Mouse (Mus musculus) hindbrain, embryonic 16.5 days (tissue): ENCODE results near the gene Inpp5k. TPM values are rescaled to one million over a fixed set of nuclear protein-coding genes. Genes with fewer than 3 reads are reported as not detected.
"Not testable (repeated sequence)": the region's sequence is repeated elsewhere in the genome, so short reads cannot be mapped to it uniquely, and the experiment has no call there.

Experiments
- ATAC-seq: fragments of 200-750 bp; cut with Nextera tagmentation; 2 replicates; pipeline ENCODE4 v1.8.0; 2017; ENCODE audit warnings: moderate TSS enrichment, moderate library complexity
- H3K27ac ChIP-seq: fragments of 300-500 bp; sonication (generic); 2 replicates; pipeline ENCODE4 v1.5.1; 2014; ENCODE audit warnings: low read depth, mild to moderate bottlenecking, control low read depth, low read length, moderate library complexity
- H3K27me3 ChIP-seq: fragments of 300-500 bp; sonication (generic); replicated peaks from 2 replicates; pipeline ENCODE4 v1.6.1; 2014; ENCODE audit warnings: low read length; ENCODE audit not compliant: control insufficient read depth, insufficient read depth
- H3K36me3 ChIP-seq: fragments of 300-500 bp; sonication (generic); 2 replicates; pipeline ENCODE4 v1.6.1; 2014; ENCODE audit warnings: mild to moderate bottlenecking, low read length, moderate library complexity, mixed read lengths; ENCODE audit not compliant: control insufficient read depth, insufficient read depth
- H3K4me1 ChIP-seq: fragments of 300-500 bp; sonication (generic); 2 replicates; pipeline ENCODE4 v1.6.1; 2014; ENCODE audit warnings: low read depth, low read length; ENCODE audit not compliant: control insufficient read depth, insufficient read depth
- H3K4me2 ChIP-seq: fragments of 300-500 bp; sonication (generic); 2 replicates; pipeline ENCODE4 v1.6.1; 2014; ENCODE audit warnings: mild to moderate bottlenecking, low read length, control low read depth, moderate library complexity
- H3K4me3 ChIP-seq: fragments of 300-500 bp; sonication (generic); 2 replicates; pipeline ENCODE4 v1.5.1; 2014; ENCODE audit warnings: mild to moderate bottlenecking, low read length, control low read depth, moderate library complexity
- H3K9ac ChIP-seq: fragments of 300-500 bp; sonication (generic); 2 replicates; pipeline ENCODE4 v1.6.1; 2014; ENCODE audit warnings: low read depth, mild to moderate bottlenecking, control low read depth, low read length, moderate library complexity
- H3K9me3 ChIP-seq: fragments of 300-500 bp; sonication (generic); 2 replicates; pipeline ENCODE4 v1.6.1; 2014; ENCODE audit warnings: mild to moderate bottlenecking, low read length, moderate library complexity; ENCODE audit not compliant: control insufficient read depth
- WGBS: fragments of 180-500 bp; shearing (Covaris S2); extraction: QIAGEN DNeasy Blood & Tissue Kit; methylation state at CpG from one replicate; pipeline ENCODE4 v1.1.7; 2014; 5-methylcytosine and 5-hydroxymethylcytosine counted together
- polyA plus RNA-seq: library from polyadenylated mRNA; unstranded; fragments of >200 nt; fragmentation: Nextera tagmentation; extraction: Ambion mirVana; gene quantifications from 2 replicates; pipeline ENCODE4 v1.2.1, GENCODE M21; 2015

The Inpp5k gene
- polyA plus RNA-seq, 1 experiment from 2014 or later = 39.8 TPM

DNA sequence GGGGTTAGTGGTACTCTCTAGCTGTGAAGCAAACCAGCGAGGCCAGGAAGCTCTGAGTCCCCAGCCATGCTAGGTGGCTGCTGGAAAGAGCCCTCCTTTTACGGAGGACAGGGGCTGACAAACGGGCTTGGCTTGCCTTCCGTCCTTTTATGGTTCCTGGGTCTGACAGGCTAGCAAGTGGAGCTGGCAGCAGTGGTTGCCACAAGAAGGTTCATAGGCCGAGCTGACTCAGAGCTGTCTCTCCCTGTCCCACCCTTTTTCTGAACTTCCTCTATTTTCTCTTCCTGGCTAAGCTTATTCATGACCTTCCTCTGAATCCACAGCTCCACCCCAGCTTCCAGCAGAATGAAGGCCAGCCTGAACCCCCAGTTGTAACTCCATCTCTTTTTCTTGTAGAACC, 38.2 kb upstream of the Inpp5k start:
- no peaks in the 10 kb centered on the region for H3K27me3 ChIP-seq
- no peaks in the 10 kb centered on the region for H3K9me3 ChIP-seq
- H3K4me3 ChIP-seq = no peak overlapping the region
- no peak overlapping the region for H3K27ac ChIP-seq
- H3K4me1 ChIP-seq = peaks cover 16% of the 10 kb centered on the region
- ATAC-seq = no peak
- WGBS = 90% methylated on average over 5 of the region's 5 CpGs
- peaks cover 17% of the 10 kb centered on the region for H3K36me3 ChIP-seq
- H3K4me2 ChIP-seq = no peak overlapping the region
- no peak overlapping the region for H3K9ac ChIP-seq

DNA sequence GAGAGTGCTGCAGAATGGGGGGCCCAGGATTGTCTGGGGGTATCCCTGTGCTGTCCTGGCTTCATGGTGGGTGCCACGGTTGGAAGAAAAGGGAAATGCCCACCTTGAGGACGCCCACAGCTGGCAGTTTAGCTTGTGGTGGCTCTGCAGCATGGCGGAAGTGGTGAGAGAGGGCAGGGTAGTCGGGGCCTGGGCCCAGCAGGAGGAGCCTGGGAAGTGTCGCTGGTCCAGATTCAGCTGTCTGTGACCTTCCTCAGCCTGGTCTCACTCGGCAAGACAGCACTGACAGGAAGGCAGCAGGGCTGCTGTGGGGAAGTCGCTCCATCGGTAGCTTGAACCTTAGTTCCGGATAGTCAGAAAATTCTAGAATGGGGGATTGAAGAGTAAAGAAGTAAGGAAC, 36.4 kb upstream of the Inpp5k start:
- no peak for ATAC-seq
- H3K36me3 ChIP-seq = peaks cover 25% of the 10 kb centered on the region
- H3K9ac ChIP-seq = no peak overlapping the region
- no peak overlapping the region for H3K27ac ChIP-seq
- peaks cover 8% of the 10 kb centered on the region for H3K4me1 ChIP-seq
- no peak overlapping the region for H3K4me2 ChIP-seq
- WGBS = 88% methylated on average over 9 of the region's 9 CpGs
- no peak overlapping the region for H3K4me3 ChIP-seq
- H3K27me3 ChIP-seq = no peaks in the 10 kb centered on the region
- no peaks in the 10 kb centered on the region for H3K9me3 ChIP-seq

GRCm38 (mm10) chr11:75595404-75595803, 35.4 kb upstream of the Inpp5k start:
- peaks cover 26% of the 10 kb centered on the region for H3K36me3 ChIP-seq
- H3K27ac ChIP-seq = no peak overlapping the region
- H3K4me3 ChIP-seq = no peak overlapping the region
- 68% methylated on average over 2 of the region's 2 CpGs for WGBS
- no peak overlapping the region for H3K9ac ChIP-seq
- no peaks in the 10 kb centered on the region for H3K27me3 ChIP-seq
- no peak for ATAC-seq
- H3K4me1 ChIP-seq = no peaks in the 10 kb centered on the region
- H3K9me3 ChIP-seq = no peaks in the 10 kb centered on the region
- no peak overlapping the region for H3K4me2 ChIP-seq

GRCm38 (mm10) chr11:75595816-75596215, 35.0 kb upstream of the Inpp5k start:
- H3K27ac ChIP-seq = no peak overlapping the region
- no peak overlapping the region for H3K4me2 ChIP-seq
- H3K36me3 ChIP-seq = peaks cover 30% of the 10 kb centered on the region
- WGBS = 84% methylated on average over 7 of the region's 7 CpGs
- H3K9me3 ChIP-seq = no peaks in the 10 kb centered on the region
- no peaks in the 10 kb centered on the region for H3K27me3 ChIP-seq
- ATAC-seq = no peak
- H3K4me3 ChIP-seq = no peak overlapping the region
- no peaks in the 10 kb centered on the region for H3K4me1 ChIP-seq
- H3K9ac ChIP-seq = no peak overlapping the region

DNA sequence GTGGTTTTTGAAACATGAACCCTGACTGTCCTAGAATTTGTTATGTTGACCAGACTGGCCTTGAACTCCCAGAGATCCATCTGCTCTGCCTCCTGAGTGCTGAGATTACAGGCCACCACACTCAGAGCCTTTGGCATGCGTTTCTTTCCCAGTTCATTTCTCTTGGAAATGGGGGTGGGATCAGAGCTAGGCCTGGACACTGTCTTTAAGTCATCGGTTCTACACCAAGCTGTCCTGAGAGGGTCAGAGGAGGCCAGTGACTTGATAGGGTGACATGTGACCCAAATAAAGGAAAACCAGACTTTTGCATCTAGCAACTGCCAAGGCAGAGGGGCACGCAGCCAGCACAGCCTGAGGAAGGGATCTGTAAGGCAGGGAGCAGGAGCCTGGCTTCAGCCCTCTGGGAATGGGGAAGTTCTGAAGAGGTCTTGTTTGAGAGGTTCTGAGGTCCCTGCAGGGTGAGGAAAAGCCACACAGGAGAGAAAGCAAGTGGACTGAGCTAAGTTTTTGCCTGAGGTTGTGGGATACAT, 34.0 kb upstream of the Inpp5k start:
- no peak overlapping the region for H3K9ac ChIP-seq
- no peaks in the 10 kb centered on the region for H3K4me1 ChIP-seq
- no peak overlapping the region for H3K27ac ChIP-seq
- H3K4me2 ChIP-seq = no peak overlapping the region
- no peaks in the 10 kb centered on the region for H3K27me3 ChIP-seq
- no peak overlapping the region for H3K4me3 ChIP-seq
- WGBS = 83% methylated on average over 3 of the region's 3 CpGs
- peaks cover 40% of the 10 kb centered on the region for H3K36me3 ChIP-seq
- no peaks in the 10 kb centered on the region for H3K9me3 ChIP-seq
- ATAC-seq = no peak

- no peak for ATAC-seq
- H3K9ac ChIP-seq = no peak overlapping the region
- no peaks in the 10 kb centered on the region for H3K9me3 ChIP-seq
- no peak overlapping the region for H3K4me2 ChIP-seq
- H3K36me3 ChIP-seq = peaks cover 38% of the 10 kb centered on the region
- 93% methylated on average over 6 of the region's 6 CpGs for WGBS
- no peaks in the 10 kb centered on the region for H3K27me3 ChIP-seq
- no peak overlapping the region for H3K4me3 ChIP-seq
- H3K4me1 ChIP-seq = no peaks in the 10 kb centered on the region
- H3K27ac ChIP-seq = no peak overlapping the region
Measured at GRCm38 (mm10) chr11:75598004-75598403, 32.8 kb upstream of the Inpp5k start.

DNA sequence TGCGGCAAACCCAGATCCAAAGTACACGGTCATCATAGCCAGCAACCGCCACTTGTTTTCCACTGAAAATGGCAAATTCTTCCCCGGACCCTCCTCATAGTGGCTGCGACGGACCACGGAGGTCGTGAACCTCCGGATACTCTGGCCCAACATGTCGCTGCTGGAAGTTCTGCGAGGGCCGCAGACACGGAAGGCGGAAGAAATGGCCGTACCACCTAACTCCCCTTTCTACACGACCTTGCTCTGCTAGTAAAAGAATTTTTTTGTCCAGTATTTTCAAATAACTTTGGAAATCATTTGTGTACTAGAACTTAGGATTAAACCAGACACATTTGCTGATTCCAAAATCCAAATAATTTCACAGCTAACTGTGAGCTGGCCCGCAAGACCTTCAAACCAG, 31.0 kb upstream of the Inpp5k start:
- peaks cover 34% of the 10 kb centered on the region for H3K36me3 ChIP-seq
- not testable (repeated sequence) for H3K4me1 ChIP-seq, H3K4me3 ChIP-seq, H3K27me3 ChIP-seq, H3K9ac ChIP-seq, H3K27ac ChIP-seq, H3K9me3 ChIP-seq, ATAC-seq, H3K4me2 ChIP-seq
- WGBS = 92% methylated on average over 16 of the region's 17 CpGs

- peaks cover 36% of the 10 kb centered on the region for H3K36me3 ChIP-seq
- H3K4me2 ChIP-seq = no peak overlapping the region
- no peaks in the 10 kb centered on the region for H3K27me3 ChIP-seq
- 92% methylated on average over 5 of the region's 5 CpGs for WGBS
- H3K4me3 ChIP-seq = no peak overlapping the region
- no peak overlapping the region for H3K9ac ChIP-seq
- no peak overlapping the region for H3K27ac ChIP-seq
- no peak for ATAC-seq
- no peaks in the 10 kb centered on the region for H3K9me3 ChIP-seq
- H3K4me1 ChIP-seq = no peaks in the 10 kb centered on the region
Measured at GRCm38 (mm10) chr11:75604826-75605225, 26.0 kb upstream of the Inpp5k start.

DNA sequence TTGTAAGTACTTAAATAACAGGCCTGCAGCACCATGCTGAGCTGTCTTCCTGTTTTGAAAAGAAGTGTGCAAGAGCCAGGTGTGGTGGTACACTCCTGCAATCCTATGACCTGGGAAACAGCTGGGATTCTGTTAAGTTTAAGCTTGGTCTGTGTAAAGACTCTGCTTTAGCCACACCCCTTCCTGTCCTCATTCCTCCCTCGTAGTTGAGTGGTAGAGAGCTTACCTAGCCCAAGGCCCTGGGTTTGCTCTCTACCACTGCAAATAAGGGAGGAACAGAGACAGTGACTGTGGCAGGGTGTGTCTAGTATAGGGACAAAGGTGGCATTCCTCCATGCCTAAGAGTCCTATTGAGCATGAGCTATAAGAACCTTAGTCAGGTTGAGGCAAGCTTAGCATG, 25.5 kb upstream of the Inpp5k start:
- ATAC-seq = no peak
- H3K36me3 ChIP-seq = peaks cover 36% of the 10 kb centered on the region
- 75% methylated on average over 1 of the region's 1 CpGs for WGBS

DNA sequence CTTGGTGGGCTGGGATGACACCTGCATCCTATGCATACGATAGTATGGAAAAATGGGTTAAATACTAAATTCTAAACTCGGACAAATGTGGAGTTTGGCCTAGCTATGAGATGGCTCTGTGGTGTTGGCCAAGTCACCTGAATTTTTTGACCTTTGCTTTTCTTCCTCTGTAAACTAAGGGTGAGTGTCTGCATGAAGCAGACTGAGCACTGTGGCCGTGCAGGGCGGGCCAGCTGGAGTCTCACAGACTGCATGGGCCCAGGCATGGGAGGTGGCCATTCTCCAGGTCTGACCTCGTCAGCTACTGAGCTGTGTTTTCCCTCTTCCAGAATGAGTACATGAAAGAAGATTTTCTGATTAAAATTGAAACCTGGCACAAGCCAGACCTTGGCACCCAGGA, 22.0 kb upstream of the Inpp5k start:
- no peak overlapping the region for H3K9ac ChIP-seq
- no peaks in the 10 kb centered on the region for H3K27me3 ChIP-seq
- no peaks in the 10 kb centered on the region for H3K9me3 ChIP-seq
- no peak overlapping the region for H3K27ac ChIP-seq
- no peaks in the 10 kb centered on the region for H3K4me1 ChIP-seq
- H3K36me3 ChIP-seq = peaks cover 26% of the 10 kb centered on the region
- 90% methylated on average over 5 of the region's 5 CpGs for WGBS
- ATAC-seq = no peak
- H3K4me3 ChIP-seq = no peak overlapping the region
- no peak overlapping the region for H3K4me2 ChIP-seq

More for the DNA sequence above, 25.5 kb upstream of the Inpp5k start:
- H3K9me3 ChIP-seq = no peaks in the 10 kb centered on the region
- no peaks in the 10 kb centered on the region for H3K27me3 ChIP-seq
- no peak overlapping the region for H3K9ac ChIP-seq
- H3K4me2 ChIP-seq = no peak overlapping the region
- no peak overlapping the region for H3K4me3 ChIP-seq
- no peak overlapping the region for H3K27ac ChIP-seq
- no peaks in the 10 kb centered on the region for H3K4me1 ChIP-seq
